In genomic region chr11:60321438-60321837, GRCm38 (mm10) we compare ENCODE assay signal across 12 mouse cellular contexts. TPM values are rescaled to one million over a fixed set of nuclear protein-coding genes. Genes with fewer than 3 reads are reported as not detected.
DNase-seq lines count a peak whose midpoint lies in the region; ATAC-seq and TF ChIP-seq lines count a peak whose summit lies in the region.
"Had no signal": no experiment of that assay in that cellular context is flagged by ENCODE, and none has a peak within 500 bp of the region (broad histone marks: within the 10 kb centered on the region; RNA-seq: fewer than 3 reads in every experiment).

No protein-coding gene starts in this region.

- H3K4me1 ChIP-seq in midbrain, postnatal 0 days (ENCODE audit: insufficient read depth, low read length): 0 out of 2 replicates have a peak, but pooled peaks cover 4% of the 10 kb centered on the region
- H3K4me1 ChIP-seq in midbrain, embryonic 16.5 days (ENCODE audit: control insufficient read depth, insufficient read depth, low read length): peaks cover 27% of the 10 kb centered on the region

- no peak for TF ChIP-seq CTCF in gastrocnemius, adult 2 months (IDR thresholded peaks at IDR 0.05)
- TF ChIP-seq CTCF in midbrain, postnatal 0 days (IDR thresholded peaks at IDR 0.05): no peak

- H3K9ac ChIP-seq in midbrain, postnatal 0 days (replicated peaks; ENCODE audit: low read length, poor library complexity, severe bottlenecking): no peak overlapping the region
- H3K9ac ChIP-seq in midbrain, embryonic 16.5 days (ENCODE audit: low read depth, low read length): no peak overlapping the region
- H3K9ac ChIP-seq: embryonic facial prominence, embryonic 15.5 days; forebrain, postnatal 0 days had no signal

- peak overlapping the region; percentile 88 for H3K27ac ChIP-seq in gastrocnemius, adult 2 months
- H3K27ac ChIP-seq in midbrain, postnatal 0 days (ENCODE audit: low read depth, low read length): 0 out of 2 replicates have a peak overlapping the region, but pooled peaks have one; percentile 6
- no peak overlapping the region for H3K27ac ChIP-seq in midbrain, embryonic 16.5 days (ENCODE audit: low read length)
- H3K27ac ChIP-seq: embryonic facial prominence, embryonic 15.5 days had no signal

- H3K9me3 ChIP-seq in midbrain, postnatal 0 days (ENCODE audit: low read length): no peaks in the 10 kb centered on the region
- H3K9me3 ChIP-seq in midbrain, embryonic 16.5 days (replicated peaks; ENCODE audit: control insufficient read depth, low read length, poor library complexity, severe bottlenecking): no peaks in the 10 kb centered on the region
- H3K9me3 ChIP-seq: embryonic facial prominence, embryonic 15.5 days had no signal

- no peaks in the 10 kb centered on the region for H3K36me3 ChIP-seq in midbrain, postnatal 0 days (ENCODE audit: insufficient read depth, low read length)
- no peaks in the 10 kb centered on the region for H3K36me3 ChIP-seq in midbrain, embryonic 16.5 days (ENCODE audit: control insufficient read depth, insufficient read depth, low read length)
- H3K36me3 ChIP-seq: embryonic facial prominence, embryonic 15.5 days had no signal

- H3K4me3 ChIP-seq in gastrocnemius, adult 2 months: no peak overlapping the region
- no peak overlapping the region for H3K4me3 ChIP-seq in midbrain, postnatal 0 days (ENCODE audit: low read depth, low read length)
- H3K4me3 ChIP-seq in midbrain, embryonic 16.5 days (ENCODE audit: low read depth, low read length): no peak overlapping the region
- H3K4me3 ChIP-seq: embryonic facial prominence, embryonic 15.5 days had no signal

- no peak for DNase-seq in gastrocnemius, adult 2 months
- no peak for DNase-seq in gastrocnemius, postnatal 10 days
- DNase-seq in kidney, adult 18-20 months: peak; percentile 37
- no peak for DNase-seq in kidney, postnatal 25 days
- no peak for DNase-seq in midbrain, postnatal 0 days (ENCODE audit: low spot score)
- no peak for DNase-seq in frontal cortex, adult 2 months (ENCODE audit: extremely low spot score in 1 of 2, low spot score in 1 of 2)
- DNase-seq in cerebellum, adult 18-20 months: no peak
- DNase-seq: adrenal gland, postnatal 10 days; forebrain, postnatal 0 days had no signal

- intact Hi-C loops in gastrocnemius, adult 2 months (cut with DNase I): no loop called here

- no peaks in the 10 kb centered on the region for H3K27me3 ChIP-seq in midbrain, postnatal 0 days (ENCODE audit: insufficient read depth, low read length)
- no peaks in the 10 kb centered on the region for H3K27me3 ChIP-seq in midbrain, embryonic 16.5 days (ENCODE audit: control insufficient read depth, insufficient read depth, low read depth, low read length)
- H3K27me3 ChIP-seq: embryonic facial prominence, embryonic 15.5 days had no signal

- no peak for ATAC-seq in midbrain, postnatal 0 days (ENCODE audit: low FRiP score)
- no peak for ATAC-seq in midbrain, embryonic 16.5 days
- ATAC-seq: forebrain, postnatal 0 days had no signal

- H3K4me2 ChIP-seq in midbrain, postnatal 0 days (ENCODE audit: low read depth, low read length, poor library complexity, severe bottlenecking): no peak overlapping the region
- no peak overlapping the region for H3K4me2 ChIP-seq in midbrain, embryonic 16.5 days (ENCODE audit: low read length)
- H3K4me2 ChIP-seq: embryonic facial prominence, embryonic 15.5 days had no signal

- 72% methylated on average over 2 of the region's 2 CpGs for WGBS in midbrain, postnatal 0 days
- WGBS in midbrain, embryonic 16.5 days: 75% methylated on average over 2 of the region's 2 CpGs

RNA-seq across cellular contexts. Expression of gene Tom1l2, which starts 31.3 kb away (rescaled TPM):
- 10 to 100 TPM; 63.7 to 63.9 TPM for total RNA-seq in gastrocnemius, adult 2 months (2021)
- total RNA-seq in gastrocnemius, postnatal 10 days (2021): 10 to 100 TPM; 38.6 to 45.1 TPM
- 108 and 120 TPM in 2 replicates for total RNA-seq in midbrain, postnatal 0 days (2014; rRNA removed)
- 49.4 and 51.6 TPM in 2 replicates for polyA plus RNA-seq in midbrain, postnatal 0 days (2015; fragmentation: Nextera tagmentation; extraction: Ambion mirVana)
- polyA plus RNA-seq in midbrain, embryonic 16.5 days (2015; fragmentation: Nextera tagmentation; extraction: Ambion mirVana): 66.4 and 74.6 TPM in 2 replicates
- 187 and 204 TPM in 2 replicates for polyA plus RNA-seq in frontal cortex, adult 2 months (2012; rRNA removed)

RNA-seq across cellular contexts. Expression of gene Drc3, which starts 31.7 kb away (rescaled TPM):
- 1 to 10 TPM in 1 of 2 experiments, under 1 TPM in 1; 0.87 to 1.0 TPM for total RNA-seq in gastrocnemius, adult 2 months (2021)
- 1 to 10 TPM; 1.3 to 1.6 TPM for total RNA-seq in gastrocnemius, postnatal 10 days (2021)
- 9.2 and 14.1 TPM in 2 replicates for total RNA-seq in midbrain, postnatal 0 days (2014; rRNA removed)
- polyA plus RNA-seq in midbrain, postnatal 0 days (2015; fragmentation: Nextera tagmentation; extraction: Ambion mirVana): 7.1 and 8.6 TPM in 2 replicates
- polyA plus RNA-seq in midbrain, embryonic 16.5 days (2015; fragmentation: Nextera tagmentation; extraction: Ambion mirVana): 6.6 and 7.1 TPM in 2 replicates
- polyA plus RNA-seq in frontal cortex, adult 2 months (2012; rRNA removed): 11.7 and 12.5 TPM in 2 replicates
- total RNA-seq: monocyte, adult 5-6 weeks had no signal
